Comparison of ENCODE assay signal across 12 mouse cellular contexts in genomic region chr10:68119285-68119684, GRCm38 (mm10).
A peak's percentile ranks its signal among the peaks of the same experiment; 100 is the strongest.
DNase-seq lines count a peak whose midpoint lies in the region; ATAC-seq and TF ChIP-seq lines count a peak whose summit lies in the region.
"Had no signal": no experiment of that assay in that cellular context is flagged by ENCODE, and none has a peak within 500 bp of the region (broad histone marks: within the 10 kb centered on the region; RNA-seq: fewer than 3 reads in every experiment).

No protein-coding gene starts in this region.

- DNase-seq in heart, adult 8-10 months (ENCODE audit: low spot score): no peak
- DNase-seq in MEL (ENCODE audit: low read depth, low spot score) (peak; percentile 78), MN1 (ENCODE audit: low spot score) (no peak)
- DNase-seq in induced T-regulatory cell, adult 2 months (ENCODE audit: low read depth): peak; percentile 76
- peak; percentile 30 to 45 for DNase-seq in spleen, adult 18-20 months
- no peak for DNase-seq in cerebellum, adult 18-20 months
- no peak for DNase-seq in layer of hippocampus, postnatal 10 days (ENCODE audit: low spot score in 2 of 2)
- DNase-seq: kidney, postnatal 14 days had no signal

- H3K4me1 ChIP-seq in heart, embryonic 12.5 days (replicated peaks): peaks cover 26% of the 10 kb centered on the region
- no peaks in the 10 kb centered on the region; a peak in 1 of 4 replicates for H3K4me1 ChIP-seq in MEL (ENCODE audit: control insufficient read depth in 1 of 2, insufficient read depth in 2 of 2, low read length in 2 of 2)
- H3K4me1 ChIP-seq: embryonic facial prominence, embryonic 12.5 days; lung, embryonic 15.5 days; neural tube, embryonic 12.5 days had no signal

- TF ChIP-seq CTCF in MEL (IDR thresholded peaks at IDR 0.05 in 2 of 3, conservative IDR thresholded peaks at IDR 0.05 in 1 of 3; ENCODE audit: control insufficient read depth in 1 of 3, insufficient read depth in 1 of 3, low read depth in 2 of 3, low read length in 3 of 3, poor library complexity in 1 of 3, severe bottlenecking in 1 of 3): no peak

- H3K4me3 ChIP-seq in heart, embryonic 12.5 days: no peak overlapping the region
- no peak overlapping the region for H3K4me3 ChIP-seq in MEL (ENCODE audit: control insufficient read depth in 1 of 2, insufficient read depth in 1 of 2, low read depth in 2 of 2, low read length in 2 of 2)
- H3K4me3 ChIP-seq: embryonic facial prominence, embryonic 12.5 days; lung, embryonic 15.5 days; neural tube, embryonic 12.5 days had no signal

- H3K9ac ChIP-seq in heart, embryonic 12.5 days: no peak overlapping the region
- no peak overlapping the region for H3K9ac ChIP-seq in MEL (ENCODE audit: control insufficient read depth, low read depth, low read length, poor library complexity, severe bottlenecking)
- H3K9ac ChIP-seq: embryonic facial prominence, embryonic 12.5 days; lung, embryonic 15.5 days; neural tube, embryonic 12.5 days had no signal

- H3K9me3 ChIP-seq in heart, embryonic 12.5 days (replicated peaks): no peaks in the 10 kb centered on the region
- no peaks in the 10 kb centered on the region for H3K9me3 ChIP-seq in MEL (replicated peaks; ENCODE audit: insufficient read depth, low read length)
- H3K9me3 ChIP-seq: embryonic facial prominence, embryonic 12.5 days; lung, embryonic 15.5 days; neural tube, embryonic 12.5 days had no signal

- TF ChIP-seq EP300 in MEL (IDR thresholded peaks at IDR 0.05; ENCODE audit: low read depth in 1 of 2, low read length in 2 of 2): peak; percentile 69 to 71

- no peak overlapping the region for H3K27ac ChIP-seq in heart, embryonic 12.5 days (ENCODE audit: poor library complexity, severe bottlenecking)
- H3K27ac ChIP-seq in MEL (ENCODE audit: control insufficient read depth, low read depth, low read length): peak overlapping the region; percentile 33; the same call in 1 of the 2 replicates
- H3K27ac ChIP-seq: embryonic facial prominence, embryonic 12.5 days; lung, embryonic 15.5 days; neural tube, embryonic 12.5 days had no signal

- no peak overlapping the region for H3K4me2 ChIP-seq in heart, embryonic 12.5 days
- H3K4me2 ChIP-seq: embryonic facial prominence, embryonic 12.5 days; lung, embryonic 15.5 days; neural tube, embryonic 12.5 days had no signal

- H3K79me2 ChIP-seq in MEL (ENCODE audit: control insufficient read depth, insufficient read depth, low read length, poor library complexity): no peaks in the 10 kb centered on the region

- 15% methylated on average over 6 of the region's 6 CpGs for WGBS in heart, embryonic 12.5 days

- no peak for TF ChIP-seq RAD21 in MEL (IDR thresholded peaks at IDR 0.05; ENCODE audit: low read depth, low read length)

- no peaks in the 10 kb centered on the region for H3K27me3 ChIP-seq in heart, embryonic 12.5 days (replicated peaks)
- no peaks in the 10 kb centered on the region for H3K27me3 ChIP-seq in MEL (ENCODE audit: control insufficient read depth in 1 of 2, insufficient read depth in 2 of 2, low read length in 2 of 2)
- H3K27me3 ChIP-seq: embryonic facial prominence, embryonic 12.5 days; lung, embryonic 15.5 days; neural tube, embryonic 12.5 days had no signal

- peak; percentile 66; the same call in 1 of the 2 replicates for ATAC-seq in heart, embryonic 12.5 days (ENCODE audit: insufficient number of reproducible peaks, low FRiP score)

- TF ChIP-seq POLR2A in MEL (IDR thresholded peaks at IDR 0.05; ENCODE audit: control insufficient read depth in 1 of 2, insufficient read depth in 1 of 2, low read depth in 1 of 2, low read length in 2 of 2, poor library complexity in 1 of 2): no peak

- peaks cover 59% of the 10 kb centered on the region for H3K36me3 ChIP-seq in heart, embryonic 12.5 days
- H3K36me3 ChIP-seq in MEL (ENCODE audit: control insufficient read depth in 1 of 2, insufficient read depth in 2 of 2, low read length in 2 of 2): peaks cover 0 to 2% of the 10 kb centered on the region in 2 experiments; a peak in 1 of 4 replicates
- H3K36me3 ChIP-seq: neural tube, embryonic 12.5 days had no signal

TF ChIP-seq in MEL, 35 proteins besides CTCF, POLR2A, EP300 and RAD21:
- TF ChIP-seq TCF12 (IDR thresholded peaks at IDR 0.05; ENCODE audit: low read depth, low read length) (peak; percentile 64), MAFK (IDR thresholded peaks at IDR 0.05; ENCODE audit: borderline replicate concordance, low read depth, low read length) (no peak), ELF1 (IDR thresholded peaks at IDR 0.05; ENCODE audit: low read depth, low read length) (no peak), ETS1 (IDR thresholded peaks at IDR 0.05; ENCODE audit: low read depth, low read length) (peak; percentile 48; the same call in 1 of the 2 replicates), GATA1 (IDR thresholded peaks at IDR 0.05; ENCODE audit: low read depth, low read length) (peak; percentile 64), TAL1 (IDR thresholded peaks at IDR 0.05; ENCODE audit: low read length) (peak; percentile 82)
TF ChIP-seq in MEL: peak in this region for 4.

Comparison
In these comparisons a context has a peak if more than half of its experiments do, and no peak if none do; other contexts are left out.
1. DNase-seq: peak in MEL (single experiment), induced T-regulatory cell, adult 2 months (single experiment) and spleen, adult 18-20 months (2 of 2); none in heart, adult 8-10 months (single experiment), cerebellum, adult 18-20 months (0 of 2), MN1 (single experiment) and layer of hippocampus, postnatal 10 days (0 of 2).